Mouse (Mus musculus) c-Kit-positive CD71-positive TER-119-positive erythroid progenitor cells, embryonic 14.5 days (primary cell): ENCODE measurements around the gene Hsd17b2.
A peak's percentile ranks its signal among the peaks of the same experiment; 100 is the strongest.

ENCODE experiments used
- DNase-seq: peaks from one replicate; pipeline ENCODE4 v3.0.0-alpha.2; 2013; ENCODE audit warnings: low spot score

The Hsd17b2 gene

DNA sequence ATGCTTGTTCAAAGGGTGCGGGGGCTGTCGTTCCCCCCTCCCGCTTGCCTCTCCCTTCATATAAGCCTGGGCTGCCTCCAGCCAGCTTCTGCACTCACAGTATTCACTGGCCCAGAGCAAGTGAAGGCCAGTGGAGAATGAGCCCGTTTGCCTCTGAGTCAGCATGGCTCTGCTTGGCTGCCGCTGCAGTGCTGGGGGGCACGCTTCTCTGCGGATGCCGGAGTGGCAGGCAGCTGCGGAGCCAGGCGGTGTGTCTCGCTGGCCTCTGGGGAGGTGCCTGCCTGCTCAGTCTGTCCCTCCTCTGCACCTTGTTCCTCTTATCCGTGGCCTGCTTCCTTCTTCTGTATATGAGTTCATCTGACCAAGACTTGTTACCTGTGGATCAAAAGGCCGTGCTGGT lies at the start of gene Hsd17b2:
TSS of gene Hsd17b2 (plus strand) at position 46 of the 400 bp plus-strand sequence.
- no peak for DNase-seq

DNA sequence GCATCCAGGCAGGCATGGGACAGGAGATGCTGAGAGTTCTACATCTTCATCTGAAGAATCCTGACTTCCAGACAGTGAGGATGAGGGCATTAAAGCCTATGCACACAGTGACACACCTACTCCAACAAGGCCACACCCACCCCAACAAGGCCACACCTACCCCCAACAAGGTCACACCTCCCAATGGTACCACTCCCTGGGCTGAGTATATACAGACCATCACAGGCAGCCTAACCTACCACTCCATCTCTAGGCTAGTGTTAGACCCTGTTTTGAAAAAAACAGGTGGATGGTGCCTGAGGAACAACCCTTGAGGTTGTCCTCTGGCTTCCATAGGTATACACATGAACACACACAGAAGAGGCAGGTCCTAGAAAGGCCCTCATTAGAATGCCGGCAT lies 49.4 kb upstream of the Hsd17b2 start:
- DNase-seq, result no peak

DNA sequence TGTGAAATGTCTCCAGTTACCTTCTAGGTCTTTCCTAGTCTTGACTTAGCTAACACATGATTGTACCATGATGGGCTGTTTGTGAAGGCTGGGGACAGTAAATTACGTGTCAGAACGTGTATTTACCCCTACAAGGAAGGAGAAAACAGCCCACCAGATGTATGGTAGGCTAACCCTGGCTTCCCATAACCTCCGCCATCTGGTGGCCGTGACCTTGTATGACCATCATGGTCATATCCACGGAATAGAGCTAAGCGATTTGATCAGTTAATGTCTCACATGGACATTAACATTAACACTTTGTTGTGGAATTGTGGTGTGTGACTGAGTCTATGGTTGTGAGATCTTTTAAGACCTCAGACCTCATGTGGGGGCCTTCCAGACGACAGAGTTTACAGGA lies 42.7 kb upstream of the Hsd17b2 start:
- no peak for DNase-seq

DNA sequence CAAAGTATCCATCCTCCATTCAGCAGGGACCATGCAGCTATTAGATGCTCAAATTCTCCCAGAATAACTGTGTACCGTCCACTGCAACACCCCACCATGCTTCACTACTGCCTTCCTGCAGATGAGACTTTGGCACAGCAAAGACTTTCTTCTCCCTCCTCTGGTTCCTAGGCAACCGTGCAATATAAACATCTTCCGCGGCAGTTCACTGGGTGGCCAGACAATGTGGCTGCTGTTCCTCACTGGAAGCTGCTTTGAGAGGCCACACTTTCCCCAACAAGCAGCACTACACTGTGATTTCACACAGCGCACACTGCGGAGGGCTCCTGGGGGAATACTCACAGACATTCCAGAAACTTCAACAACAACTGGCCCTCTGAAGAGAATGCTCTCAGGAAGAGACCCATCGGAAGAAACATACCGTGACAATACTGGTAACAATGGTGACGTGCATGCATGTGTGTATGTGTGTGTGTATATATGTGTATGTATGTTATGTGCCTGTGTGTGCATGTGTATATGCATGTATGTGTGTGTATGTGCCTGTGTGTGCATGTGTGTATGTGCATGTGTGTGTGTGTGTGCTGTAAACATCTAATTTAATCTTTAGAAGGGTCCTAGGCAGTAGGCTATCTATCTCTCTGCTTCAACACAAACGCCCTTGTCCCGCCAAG lies 41.2 kb upstream of the Hsd17b2 start:
- DNase-seq, result no peak

DNA sequence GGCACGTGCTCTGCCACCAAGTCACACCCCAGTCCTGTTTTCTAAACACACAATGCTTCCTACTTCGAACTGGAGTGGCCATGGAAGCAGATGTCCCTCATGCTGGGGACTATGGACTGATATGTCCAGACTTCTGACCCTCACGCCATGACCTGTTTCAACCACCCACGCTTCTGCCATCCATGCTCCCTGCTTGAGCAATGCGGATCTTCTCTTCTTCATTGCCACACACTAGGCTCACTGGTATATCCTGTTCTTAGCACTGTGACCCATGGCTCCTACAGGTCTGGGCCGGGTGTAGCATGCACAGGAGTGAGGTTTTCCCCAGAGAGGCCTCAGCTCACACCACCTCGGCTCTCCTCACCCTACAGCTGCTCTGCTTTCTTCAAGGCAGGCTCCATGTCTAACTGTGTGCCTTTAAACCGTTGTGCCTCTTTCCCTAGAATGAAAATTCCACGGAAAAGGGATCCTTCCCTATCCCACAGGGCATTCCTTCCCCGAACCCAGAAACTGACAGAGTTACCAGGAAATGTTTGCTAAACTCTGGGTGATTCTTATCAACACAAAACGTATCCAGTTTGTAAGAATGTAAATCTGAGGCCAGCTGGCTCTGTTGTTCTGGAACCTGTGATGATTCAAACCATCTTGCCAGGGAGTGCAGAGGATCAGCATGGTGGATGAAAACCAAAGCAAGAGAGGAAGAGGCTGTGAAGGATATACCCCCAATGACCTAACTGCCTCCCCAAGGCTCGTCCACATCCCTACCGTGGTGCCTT lies 34.2 kb upstream of the Hsd17b2 start:
- DNase-seq, result no peak

DNA sequence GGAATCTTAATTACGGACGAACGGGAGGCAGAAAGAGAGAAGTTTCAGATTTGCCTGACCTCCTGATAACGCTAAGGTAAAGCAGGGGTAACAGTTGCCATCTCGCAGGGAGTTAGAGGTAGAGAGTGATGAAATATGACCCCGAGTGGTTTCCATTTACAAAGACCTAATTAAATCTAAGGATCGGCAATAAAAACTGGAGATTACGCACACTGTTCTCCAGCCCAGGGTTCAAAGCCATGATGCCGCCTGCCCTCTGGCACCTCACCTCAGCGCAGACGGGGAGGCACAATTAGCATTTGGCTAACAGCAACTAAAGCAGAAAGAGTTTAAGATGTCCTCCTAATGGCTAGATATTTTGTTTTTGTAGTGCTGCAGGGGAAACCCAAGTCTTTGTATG lies 31.2 kb upstream of the Hsd17b2 start:
- DNase-seq, result no peak

DNA sequence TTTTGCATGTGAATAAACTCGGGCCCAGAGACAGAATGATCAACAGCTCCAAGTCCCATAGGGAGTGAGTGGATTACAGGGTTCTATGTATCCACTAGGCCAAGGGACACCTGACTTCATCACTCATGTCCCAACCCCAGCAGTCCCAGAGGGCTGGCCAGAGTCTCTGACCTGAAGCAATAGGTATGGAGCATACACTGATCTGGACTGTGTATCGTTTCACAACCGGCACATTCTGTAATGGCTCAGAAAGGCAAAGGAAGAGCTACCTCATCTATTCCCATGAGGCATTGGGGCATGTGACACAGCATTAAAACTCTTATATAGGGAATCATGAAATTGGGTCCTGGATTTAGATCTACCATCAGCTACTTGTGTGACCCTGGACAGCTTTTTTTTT lies 29.1 kb upstream of the Hsd17b2 start:
- DNase-seq, result no peak

DNA sequence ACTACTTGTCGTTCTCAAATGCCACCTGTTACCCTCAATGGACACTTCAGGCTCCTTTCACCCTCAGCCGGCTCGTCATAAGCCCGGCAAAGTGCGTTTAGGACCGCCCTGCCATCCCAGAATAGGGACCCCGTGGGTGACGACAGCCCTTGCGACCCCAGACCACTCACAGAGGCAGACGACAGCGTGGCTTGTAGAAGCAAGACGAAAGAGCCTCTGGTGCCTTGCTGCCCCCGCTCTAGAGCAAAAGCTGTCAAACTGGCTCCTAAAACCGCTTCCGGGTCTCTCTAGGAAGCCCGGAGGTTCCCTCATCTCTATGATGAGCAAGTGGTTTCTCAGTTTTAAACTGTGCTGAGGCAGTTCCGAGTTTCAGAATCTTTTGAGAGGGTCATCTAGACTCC lies 28.3 kb upstream of the Hsd17b2 start, which contains the start of gene Sdr42e1:
TSS of gene Sdr42e1 (minus strand) at position 260 of the 401 bp plus-strand sequence.
- peak; percentile 7 for DNase-seq

DNA sequence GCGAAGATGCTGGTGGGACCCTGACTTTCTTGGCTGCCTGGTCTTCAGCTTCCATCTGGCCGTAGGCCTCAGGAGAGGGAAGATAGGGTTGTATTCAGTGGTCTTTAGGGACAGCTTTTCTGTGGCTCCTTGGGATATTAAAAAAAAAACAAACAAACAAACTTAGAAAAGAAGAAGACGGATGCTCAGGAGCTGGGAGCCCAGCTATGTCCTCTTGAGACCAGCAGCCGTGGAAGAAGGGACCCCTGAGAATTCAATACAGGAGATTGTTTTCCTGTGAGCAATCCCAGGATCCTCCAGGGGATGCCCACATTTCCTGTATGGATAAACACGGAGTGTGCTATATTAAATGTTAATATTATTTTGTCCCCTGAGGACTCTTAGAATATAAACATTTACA lies 26.5 kb upstream of the Hsd17b2 start:
- no peak for DNase-seq

DNA sequence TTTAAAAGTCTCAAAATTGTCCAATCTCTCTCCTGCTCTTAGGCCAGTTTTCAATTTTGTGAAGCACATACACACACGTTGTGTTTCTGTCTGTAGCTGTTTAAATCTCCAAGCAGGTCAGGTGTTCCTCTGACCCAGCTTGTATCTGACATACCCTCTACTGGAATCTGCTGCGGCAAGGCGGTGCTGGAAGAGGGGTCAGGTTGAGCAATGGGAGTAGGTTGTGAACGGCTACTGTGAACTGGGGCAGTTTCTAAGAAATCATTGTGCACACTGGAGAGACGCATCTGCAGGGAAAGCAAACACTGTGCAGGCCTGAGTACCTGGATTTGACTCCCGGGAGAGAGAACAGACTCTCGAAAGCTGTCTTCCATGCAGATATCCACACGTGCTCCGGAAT lies 25.2 kb upstream of the Hsd17b2 start:
- no peak for DNase-seq

DNA sequence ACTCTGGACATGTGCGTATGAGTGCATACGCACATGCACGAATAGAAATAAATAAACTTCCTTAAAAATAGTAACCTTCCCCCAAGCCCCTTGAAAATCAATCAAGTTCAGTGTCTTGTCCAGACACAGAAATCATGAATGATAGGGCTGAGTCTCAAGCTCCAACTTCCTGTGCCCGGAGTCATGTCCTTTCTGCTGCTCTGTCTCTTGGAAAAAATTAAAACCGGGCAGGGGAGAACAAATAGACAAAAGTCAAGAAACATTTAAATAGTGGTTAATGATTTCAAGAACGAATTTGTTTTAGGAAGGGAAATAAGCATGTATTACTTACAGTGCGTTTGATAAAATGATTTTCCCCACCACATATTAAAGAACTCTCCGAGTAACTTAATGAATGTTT lies 24.7 kb upstream of the Hsd17b2 start:
- DNase-seq, result no peak

DNA sequence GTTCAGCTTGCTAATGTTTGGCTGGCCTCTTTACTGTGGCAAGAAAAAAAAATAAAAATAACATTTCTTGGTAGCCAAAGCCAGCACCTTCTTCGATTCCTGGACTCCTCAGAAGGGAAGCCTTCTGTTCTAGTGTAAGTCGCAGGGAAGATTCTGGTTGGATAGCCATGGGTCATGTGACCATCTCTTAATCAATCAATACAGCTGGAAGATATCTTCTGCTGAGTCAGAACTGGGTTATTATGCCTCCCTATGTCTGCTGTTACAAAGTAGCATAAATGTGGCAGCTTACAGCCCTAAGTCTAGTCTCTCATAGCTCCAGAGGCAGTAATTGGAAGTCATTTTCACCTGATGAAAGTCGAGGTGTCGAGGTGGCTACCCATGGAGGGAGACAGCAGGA lies 23.1 kb upstream of the Hsd17b2 start:
- no peak for DNase-seq

DNA sequence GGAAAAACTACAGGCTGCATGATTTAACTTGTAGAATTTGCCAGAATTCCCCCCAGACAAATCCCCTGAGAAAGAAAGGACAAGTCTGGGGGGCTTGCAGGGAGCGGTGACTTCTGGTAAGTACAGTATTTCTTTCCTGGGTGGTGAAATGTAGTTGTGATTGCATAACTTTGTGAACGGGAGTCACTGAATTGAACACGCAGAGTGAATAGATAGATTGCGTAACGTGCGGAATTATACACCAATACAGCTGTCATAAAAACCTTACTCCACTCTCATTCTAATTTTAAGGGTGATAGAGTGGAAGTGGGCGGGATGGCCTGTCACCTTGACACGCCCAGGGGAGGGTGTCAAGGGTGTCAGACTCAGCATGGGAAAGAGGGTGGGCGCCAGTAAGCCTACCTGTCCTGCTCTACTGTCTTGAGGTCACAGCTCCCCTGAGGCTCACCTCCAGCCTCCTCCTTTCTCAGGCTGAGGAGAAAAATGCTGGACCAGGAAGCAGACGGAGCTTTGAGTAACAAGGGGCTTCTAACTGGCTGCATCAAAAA lies 17.7 kb upstream of the Hsd17b2 start:
- no peak for DNase-seq

DNA sequence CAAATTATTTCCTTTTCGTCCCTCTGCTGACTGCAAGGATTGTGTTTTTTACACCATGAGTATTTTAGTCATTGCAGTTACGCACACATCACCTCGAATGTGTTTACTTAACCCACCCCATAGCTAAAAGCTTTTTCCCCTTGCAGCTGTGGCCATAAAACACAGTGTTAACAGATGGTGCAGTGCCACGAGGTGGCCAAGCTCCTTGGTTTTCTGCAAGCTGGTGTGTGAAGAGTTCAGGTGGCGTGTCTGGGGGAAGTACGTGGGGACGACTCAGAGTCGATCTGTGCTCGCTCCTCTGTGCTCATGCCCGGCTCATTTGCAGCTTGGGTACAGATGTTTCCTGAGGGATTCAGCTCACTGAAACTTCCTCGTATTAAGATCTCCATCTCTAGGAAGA lies 17.2 kb upstream of the Hsd17b2 start:
- no peak for DNase-seq

DNA sequence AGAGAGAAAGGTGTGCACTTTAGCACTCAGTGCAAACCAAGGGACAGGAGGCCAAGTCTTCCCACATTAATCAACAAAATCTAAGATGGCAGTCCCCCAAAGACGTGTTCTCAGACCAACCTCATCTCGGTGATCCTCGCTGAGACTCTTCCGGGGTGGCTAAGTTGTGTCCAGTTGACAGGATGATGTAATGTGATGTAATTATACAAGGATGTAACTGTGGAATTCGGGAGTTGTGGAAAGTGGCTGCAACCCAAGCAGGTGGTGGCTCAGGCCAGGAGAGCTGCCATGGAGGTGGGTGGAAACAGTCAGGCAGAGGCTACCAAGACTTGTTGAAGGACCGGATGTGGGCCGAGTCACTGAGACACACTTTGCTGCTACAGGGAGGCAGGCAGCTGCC lies 13.8 kb upstream of the Hsd17b2 start:
- DNase-seq, result no peak

DNA sequence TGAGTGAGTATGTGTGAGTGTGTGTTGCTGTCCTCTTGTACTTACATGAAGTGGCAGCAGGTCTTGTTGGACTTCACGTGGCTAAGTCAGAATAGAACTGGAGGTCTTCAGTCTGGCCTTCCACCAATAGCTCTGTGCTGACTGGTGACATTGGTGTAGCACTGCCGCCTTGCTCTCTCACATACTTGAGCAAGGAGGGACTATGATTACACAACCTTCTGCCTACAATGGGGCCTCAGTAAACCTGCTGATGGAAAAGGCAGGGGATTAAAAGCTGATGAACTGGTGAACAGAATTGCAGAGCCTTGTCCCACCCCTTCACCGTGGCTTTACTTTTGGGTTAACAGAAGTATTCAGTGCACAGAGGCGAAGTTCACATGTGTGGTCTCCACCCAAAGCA lies 9.6 kb upstream of the Hsd17b2 start:
- no peak for DNase-seq

DNA sequence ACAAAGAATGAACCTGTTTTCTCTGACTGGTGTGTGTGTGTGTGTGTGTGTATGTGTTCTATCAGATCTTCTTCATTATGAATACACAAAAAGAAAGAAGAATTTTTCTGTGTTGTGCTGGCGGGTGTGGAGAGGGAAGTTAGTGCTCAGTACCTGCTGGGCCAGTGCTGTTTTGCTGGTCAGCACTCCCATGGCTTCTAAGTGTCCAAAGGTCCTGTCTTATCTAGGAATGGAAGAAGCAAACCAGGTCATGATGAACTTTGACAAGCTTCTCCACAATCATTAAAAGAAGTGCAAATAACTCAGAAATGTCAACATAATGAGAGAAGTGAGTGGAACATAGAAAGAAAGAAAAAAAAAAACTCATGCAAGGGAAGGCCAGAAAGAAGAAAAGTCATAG lies 6.1 kb upstream of the Hsd17b2 start:
- no peak for DNase-seq

DNA sequence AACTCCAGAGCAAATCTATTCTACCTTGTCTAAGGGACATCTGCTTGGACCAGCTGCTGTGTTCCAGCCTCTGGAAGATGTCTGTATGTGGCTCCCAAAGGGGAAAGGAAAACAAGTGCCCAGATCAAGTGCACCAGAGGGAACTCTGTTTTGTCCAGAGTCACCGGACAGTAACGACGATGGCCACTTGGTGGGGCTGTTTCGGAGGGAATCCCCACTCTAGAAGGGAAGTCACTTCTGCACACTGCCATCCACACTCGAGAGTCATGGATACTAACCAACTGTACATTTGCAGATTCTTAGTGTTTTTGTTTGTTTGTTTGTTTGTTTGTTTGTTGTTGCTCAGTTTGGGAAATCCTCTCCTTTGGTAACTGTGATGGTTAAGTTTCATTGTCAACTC lies 4.5 kb upstream of the Hsd17b2 start:
- no peak for DNase-seq

DNA sequence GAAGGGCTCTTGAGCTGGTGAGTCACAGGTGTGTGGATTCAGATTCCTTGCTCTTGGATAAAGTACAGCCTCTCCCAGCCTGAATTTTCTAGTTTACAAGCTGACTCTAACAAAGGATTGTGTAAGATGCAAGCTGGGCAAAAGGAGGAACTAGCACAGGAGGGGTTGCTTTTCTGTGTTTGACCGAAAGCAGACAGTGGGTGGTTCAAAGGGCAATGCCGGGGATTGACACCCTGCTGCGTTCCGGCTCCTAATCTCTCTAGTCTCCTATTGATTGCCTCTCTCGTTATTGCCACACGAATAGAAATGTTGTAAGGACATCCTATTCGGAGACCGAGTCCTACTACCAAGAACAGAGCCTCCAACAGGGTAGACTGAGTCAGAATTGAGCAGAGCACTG lies 1.0 kb upstream of the Hsd17b2 start:
- DNase-seq, result no peak

DNA sequence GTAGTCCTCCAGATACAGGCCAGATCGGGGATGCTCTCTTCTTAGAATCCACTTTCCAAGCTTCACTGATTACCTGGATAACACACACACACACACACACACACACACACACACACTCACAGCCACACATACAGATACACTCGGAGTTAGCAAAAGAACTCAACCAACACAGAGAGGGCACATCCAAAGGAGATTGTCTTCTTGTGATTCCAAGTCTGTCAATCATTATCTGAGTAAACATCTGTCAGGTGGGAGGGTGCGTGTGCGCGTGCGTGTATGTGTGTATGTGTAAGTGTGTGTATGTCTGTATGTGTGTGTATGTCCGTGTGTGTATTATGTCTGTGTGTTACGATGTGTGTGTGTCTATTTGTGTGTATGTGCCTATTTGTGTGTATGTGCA lies 458 bp upstream of the Hsd17b2 start:
- DNase-seq, result no peak

DNA sequence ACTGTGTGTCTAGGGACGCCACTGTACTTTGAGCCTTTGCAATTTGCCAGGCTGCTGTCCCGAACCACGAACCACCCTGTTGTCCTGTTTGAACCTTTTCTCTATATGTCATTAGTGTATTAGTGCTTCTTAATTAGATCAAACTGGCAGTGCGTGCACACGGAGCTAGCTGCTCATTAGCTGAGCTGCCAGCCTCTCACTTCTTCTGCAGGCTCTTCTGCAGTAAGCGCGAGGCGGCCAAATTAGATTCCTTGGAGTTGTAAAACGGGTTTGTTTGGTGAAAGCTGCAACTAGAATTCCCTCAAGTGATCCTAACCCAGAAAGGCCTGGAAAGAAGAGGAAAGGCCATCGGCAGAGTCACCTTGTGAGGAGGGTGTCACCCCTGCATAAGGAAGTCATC lies 997 bp downstream of the Hsd17b2 start:
- DNase-seq, result no peak

DNA sequence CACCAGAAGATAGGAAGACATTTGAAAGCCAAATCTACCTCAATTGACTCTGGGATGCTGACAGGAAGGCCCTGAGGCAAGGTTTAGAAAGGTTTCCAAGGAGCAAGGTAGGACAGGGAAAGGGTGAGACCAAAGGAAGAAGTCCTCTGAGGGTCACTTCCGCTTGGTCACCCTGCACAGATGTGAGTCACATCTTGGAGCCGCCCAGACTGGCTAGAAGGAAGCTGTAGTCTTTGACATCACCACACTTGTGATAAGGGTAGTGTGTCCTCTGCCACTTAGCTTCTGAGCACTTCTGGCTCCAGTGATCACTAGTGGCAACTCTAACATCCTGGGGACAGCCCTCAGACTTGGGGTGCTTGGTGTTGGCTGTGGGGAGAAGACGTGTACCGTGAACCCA lies 4.4 kb downstream of the Hsd17b2 start:
- no peak for DNase-seq

DNA sequence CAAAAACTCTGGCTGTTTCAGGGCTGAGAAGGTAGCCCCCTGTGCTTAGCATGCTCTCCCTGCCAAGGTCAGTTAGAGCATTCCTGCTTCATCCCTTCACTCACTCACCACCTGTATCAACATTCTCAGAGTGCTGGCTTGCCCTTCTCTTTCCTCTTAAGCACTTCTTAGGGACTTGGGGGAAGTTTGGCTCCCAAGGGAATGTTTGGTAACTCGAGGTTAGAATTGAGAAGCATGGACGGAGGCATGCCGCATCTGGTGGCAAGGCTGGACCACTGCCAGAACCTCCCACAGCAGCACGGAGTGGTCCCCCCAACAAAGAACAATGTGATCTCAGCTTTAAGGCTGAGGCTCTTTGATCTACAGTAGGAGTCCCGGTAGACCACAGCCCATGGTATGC lies 10.5 kb downstream of the Hsd17b2 start:
- DNase-seq, result no peak

DNA sequence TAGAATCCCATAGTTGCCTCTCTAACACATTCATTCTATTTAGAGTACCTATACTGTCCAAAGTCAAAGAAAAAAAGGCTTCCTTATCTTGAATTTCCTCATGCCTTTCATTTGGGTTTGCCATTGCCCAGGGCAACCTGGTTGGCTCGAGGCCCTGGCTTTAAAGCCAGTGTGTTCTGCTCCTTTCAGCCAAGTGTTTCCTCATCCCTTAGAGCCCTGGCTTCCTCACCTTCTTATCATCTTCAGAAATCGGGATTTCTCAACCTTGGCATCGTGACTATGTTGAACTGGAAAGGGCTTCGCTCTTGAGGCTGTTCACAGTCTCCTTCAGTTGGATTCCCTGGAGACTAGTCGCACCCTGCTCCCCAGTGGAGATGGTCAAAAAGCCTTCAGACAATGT lies 12.9 kb downstream of the Hsd17b2 start:
- DNase-seq, result no peak
